In genomic region chr2:172221656-172222393, GRCm38 (mm10) we compare ENCODE assay signal across 9 mouse cellular contexts. TPM values are rescaled to one million over a fixed set of nuclear protein-coding genes. Genes with fewer than 3 reads are reported as not detected.
A peak's percentile ranks its signal among the peaks of the same experiment; 100 is the strongest.
DNase-seq lines count a peak whose midpoint lies in the region; ATAC-seq and TF ChIP-seq lines count a peak whose summit lies in the region.
"Had no signal": no experiment of that assay in that cellular context is flagged by ENCODE, and none has a peak within 500 bp of the region (broad histone marks: within the 10 kb centered on the region; RNA-seq: fewer than 3 reads in every experiment).

No protein-coding gene starts in this region.

- no peak for ATAC-seq in intestine, embryonic 14.5 days (replicated peaks; ENCODE audit: low FRiP score, low TSS enrichment, low read depth)
- ATAC-seq in intestine, embryonic 16.5 days: no peak
- no peak for ATAC-seq in heart, embryonic 12.5 days (ENCODE audit: insufficient number of reproducible peaks, low FRiP score)
- ATAC-seq in megakaryocyte-erythroid progenitor cell, adult 5-6 weeks (replicated peaks; ENCODE audit: low FRiP score, low TSS enrichment, poor library complexity, severe bottlenecking): peak; percentile 78

- H3K4me1 ChIP-seq in intestine, embryonic 14.5 days (replicated peaks; ENCODE audit: control insufficient read depth, insufficient read depth, low read length): no peaks in the 10 kb centered on the region
- no peaks in the 10 kb centered on the region for H3K4me1 ChIP-seq in intestine, embryonic 16.5 days (ENCODE audit: control insufficient read depth, insufficient read depth, low read length)
- no peaks in the 10 kb centered on the region; the same call in 1 of the 2 replicates for H3K4me1 ChIP-seq in heart, embryonic 12.5 days (replicated peaks)
- peaks cover 2% of the 10 kb centered on the region for H3K4me1 ChIP-seq in testis, adult 2 months (ENCODE audit: control insufficient read depth, insufficient read depth, low read length)
- H3K4me1 ChIP-seq: embryonic facial prominence, embryonic 12.5 days had no signal

- peak; percentile 97 for TF ChIP-seq CTCF in testis, adult 2 months (IDR thresholded peaks at IDR 0.05; ENCODE audit: control insufficient read depth, insufficient read depth, insufficient replicate concordance, low read depth, low read length)

- DNase-seq in intestine, embryonic 14.5 days (ENCODE audit: low spot score): peak; percentile 95
- peak; percentile 63 to 76 for DNase-seq in adrenal gland, adult 18-20 months (ENCODE audit: low spot score in 2 of 2)
- DNase-seq in embryo, embryonic 10.5 days (ENCODE audit: low spot score): peak; percentile 87
- peak; percentile 65 to 66 for DNase-seq in layer of hippocampus, postnatal 36 days

- no peak overlapping the region for H3K4me2 ChIP-seq in intestine, embryonic 14.5 days (ENCODE audit: low read length)
- no peak overlapping the region for H3K4me2 ChIP-seq in intestine, embryonic 16.5 days (ENCODE audit: low read depth, low read length)
- H3K4me2 ChIP-seq in heart, embryonic 12.5 days: peak overlapping the region; percentile 16; the same call in 1 of the 2 replicates
- H3K4me2 ChIP-seq: embryonic facial prominence, embryonic 12.5 days had no signal

- H3K27ac ChIP-seq in intestine, embryonic 14.5 days (ENCODE audit: low read depth): no peak overlapping the region
- no peak overlapping the region for H3K27ac ChIP-seq in intestine, embryonic 16.5 days (ENCODE audit: low read length)
- H3K27ac ChIP-seq in heart, embryonic 12.5 days (ENCODE audit: poor library complexity, severe bottlenecking): no peak overlapping the region
- no peak overlapping the region for H3K27ac ChIP-seq in testis, adult 2 months (ENCODE audit: control insufficient read depth, insufficient read depth, low read depth, low read length)
- H3K27ac ChIP-seq: embryonic facial prominence, embryonic 12.5 days had no signal

- no peak for TF ChIP-seq POLR2A in testis, adult 2 months (IDR thresholded peaks at IDR 0.05; ENCODE audit: control insufficient read depth, low read depth, low read length)

- H3K9me3 ChIP-seq in intestine, embryonic 14.5 days (ENCODE audit: control insufficient read depth, low read length): no peaks in the 10 kb centered on the region
- H3K9me3 ChIP-seq in intestine, embryonic 16.5 days (ENCODE audit: control insufficient read depth, low read length): no peaks in the 10 kb centered on the region
- no peaks in the 10 kb centered on the region for H3K9me3 ChIP-seq in heart, embryonic 12.5 days (replicated peaks)
- H3K9me3 ChIP-seq: embryonic facial prominence, embryonic 12.5 days had no signal

- H3K36me3 ChIP-seq in intestine, embryonic 14.5 days (ENCODE audit: control insufficient read depth, insufficient read depth, low read length): no peaks in the 10 kb centered on the region
- no peaks in the 10 kb centered on the region for H3K36me3 ChIP-seq in intestine, embryonic 16.5 days (ENCODE audit: control insufficient read depth, insufficient read depth, low read length)
- H3K36me3 ChIP-seq in heart, embryonic 12.5 days: no peaks in the 10 kb centered on the region
- H3K36me3 ChIP-seq in testis, adult 2 months (ENCODE audit: control insufficient read depth, insufficient read depth, low read length): no peaks in the 10 kb centered on the region
- H3K36me3 ChIP-seq: embryonic facial prominence, embryonic 12.5 days had no signal

- no peak overlapping the region for H3K9ac ChIP-seq in intestine, embryonic 14.5 days (ENCODE audit: low read length)
- H3K9ac ChIP-seq in intestine, embryonic 16.5 days (ENCODE audit: low read depth, low read length): no peak overlapping the region
- no peak overlapping the region for H3K9ac ChIP-seq in heart, embryonic 12.5 days
- H3K9ac ChIP-seq: embryonic facial prominence, embryonic 12.5 days had no signal

- no peak overlapping the region for H3K4me3 ChIP-seq in intestine, embryonic 14.5 days (ENCODE audit: low read depth, low read length)
- no peak overlapping the region for H3K4me3 ChIP-seq in intestine, embryonic 16.5 days (ENCODE audit: low read length)
- H3K4me3 ChIP-seq in heart, embryonic 12.5 days: no peak overlapping the region
- no peak overlapping the region for H3K4me3 ChIP-seq in testis, adult 2 months (ENCODE audit: control insufficient read depth, low read depth, low read length)
- H3K4me3 ChIP-seq: embryonic facial prominence, embryonic 12.5 days had no signal

- H3K27me3 ChIP-seq in intestine, embryonic 14.5 days (replicated peaks; ENCODE audit: control insufficient read depth, insufficient read depth, low read length): peaks cover 7% of the 10 kb centered on the region; the same call in 1 of the 2 replicates
- H3K27me3 ChIP-seq in intestine, embryonic 16.5 days (replicated peaks; ENCODE audit: control insufficient read depth, insufficient read depth, low read length): peaks cover 2% of the 10 kb centered on the region; the same call in 1 of the 2 replicates
- H3K27me3 ChIP-seq in heart, embryonic 12.5 days (replicated peaks): peaks cover 20% of the 10 kb centered on the region
- no peaks in the 10 kb centered on the region for H3K27me3 ChIP-seq in testis, adult 2 months (ENCODE audit: control insufficient read depth, insufficient read depth, low read length)

- 12% methylated on average over 16 of the region's 16 CpGs for WGBS in intestine, embryonic 14.5 days
- WGBS in intestine, embryonic 16.5 days: 11% methylated on average over 16 of the region's 16 CpGs
- WGBS in heart, embryonic 12.5 days: 11% methylated on average over 16 of the region's 16 CpGs

RNA-seq across cellular contexts. Expression of gene Mc3r, which starts 26.5 kb away (rescaled TPM):
- not detected in 2 replicates for polyA plus RNA-seq in intestine, embryonic 14.5 days (2014; fragmentation: Nextera tagmentation; extraction: Ambion mirVana)
- not detected in 2 replicates for polyA plus RNA-seq in intestine, embryonic 16.5 days (2015; fragmentation: Nextera tagmentation; extraction: Ambion mirVana)
- not detected for total RNA-seq in adrenal gland, adult 18-20 months (2021)
- polyA plus RNA-seq in heart, embryonic 12.5 days (2016; fragmentation: Nextera tagmentation; extraction: Ambion mirVana): not detected in 2 replicates
- total RNA-seq in layer of hippocampus, postnatal 36 days (2021): not detected
- not detected in 2 replicates for total RNA-seq in megakaryocyte-erythroid progenitor cell, adult 5-6 weeks (2014; fragmentation: Nextera tagmentation)
- not detected in 2 replicates for total RNA-seq in megakaryocyte-erythroid progenitor cell, adult 5-6 weeks (2017)
- not detected in 2 replicates for polyA plus RNA-seq in testis, adult 2 months (2012; rRNA removed)
- polyA plus RNA-seq: embryonic facial prominence, embryonic 12.5 days had no signal
